ENCODE assay signal across 16 mouse cellular contexts in genomic region chr10:89764457-89765121, GRCm38 (mm10). TPM values are rescaled to one million over a fixed set of nuclear protein-coding genes. Genes with fewer than 3 reads are reported as not detected.
DNase-seq lines count a peak whose midpoint lies in the region; ATAC-seq and TF ChIP-seq lines count a peak whose summit lies in the region.
"Had no signal": no experiment of that assay in that cellular context is flagged by ENCODE, and none has a peak within 500 bp of the region (broad histone marks: within the 10 kb centered on the region; RNA-seq: fewer than 3 reads in every experiment).

No protein-coding gene starts in this region.

- ATAC-seq in heart, postnatal 0 days (ENCODE audit: insufficient read depth, low read depth) = peak; percentile 59; the same call in 1 of the 2 replicates
- ATAC-seq: lung, postnatal 0 days; midbrain, embryonic 15.5 days had no signal

- H3K9ac ChIP-seq in heart, postnatal 0 days (replicated peaks; ENCODE audit: low read depth, low read length) = no peak overlapping the region
- H3K9ac ChIP-seq: kidney, embryonic 15.5 days; limb, embryonic 12.5 days; midbrain, embryonic 15.5 days; neural tube, embryonic 13.5 days had no signal

- no peak for TF ChIP-seq EP300 in heart, postnatal 0 days (IDR thresholded peaks at IDR 0.05; ENCODE audit: low read depth)

- 58% methylated on average over 9 of the region's 9 CpGs for WGBS in heart, postnatal 0 days
- WGBS in macrophage (ENCODE audit: missing documents) = 55% methylated on average over 9 of the region's 9 CpGs

- no peak overlapping the region for H3K4me2 ChIP-seq in heart, postnatal 0 days (ENCODE audit: low read depth, low read length)
- H3K4me2 ChIP-seq: kidney, embryonic 15.5 days; limb, embryonic 12.5 days; midbrain, embryonic 15.5 days; neural tube, embryonic 13.5 days had no signal

- no peaks in the 10 kb centered on the region for H3K27me3 ChIP-seq in heart, postnatal 0 days (ENCODE audit: control insufficient read depth, insufficient read depth, low read length)
- no peaks in the 10 kb centered on the region for H3K27me3 ChIP-seq in C2C12 (ENCODE audit: control insufficient read depth, insufficient read depth, insufficient read length)
- H3K27me3 ChIP-seq: kidney, embryonic 15.5 days; limb, embryonic 12.5 days; midbrain, embryonic 15.5 days; neural tube, embryonic 13.5 days had no signal

- peaks cover 76% of the 10 kb centered on the region for H3K79me3 ChIP-seq in C2C12 (ENCODE audit: low read depth)

- intact Hi-C loops in heart, postnatal 36 days (cut with DNase I) = no loop called here
- intact Hi-C loops in left cerebral cortex, postnatal 25 days (cut with DNase I) = no loop called here

- H3K79me2 ChIP-seq in C2C12 (ENCODE audit: control insufficient read depth, insufficient read depth) (peaks cover 98% of the 10 kb centered on the region), macrophage (ENCODE audit: inconsistent target) (peaks cover 98% of the 10 kb centered on the region)

- no peak for TF ChIP-seq POLR2A in bone marrow macrophage, adult 2 months (IDR thresholded peaks at IDR 0.05; ENCODE audit: borderline replicate concordance, low read depth, low read length)

- no peak overlapping the region for H3K4me3 ChIP-seq in heart, postnatal 0 days (ENCODE audit: low read depth, low read length)
- no peak overlapping the region for H3K4me3 ChIP-seq in C2C12 (ENCODE audit: insufficient read depth, poor library complexity, severe bottlenecking)
- no peak overlapping the region for H3K4me3 ChIP-seq in bone marrow macrophage, adult 2 months (ENCODE audit: insufficient read depth, low read length)
- H3K4me3 ChIP-seq in macrophage (ENCODE audit: inconsistent target) = no peak overlapping the region
- H3K4me3 ChIP-seq: kidney, embryonic 15.5 days; limb, embryonic 12.5 days; midbrain, embryonic 15.5 days; neural tube, embryonic 13.5 days had no signal

- TF ChIP-seq CTCF in heart, postnatal 0 days (IDR thresholded peaks at IDR 0.05; ENCODE audit: low read depth) = no peak
- no peak for TF ChIP-seq CTCF in C2C12 (IDR thresholded peaks at IDR 0.05; ENCODE audit: control insufficient read depth, insufficient read depth, insufficient read length)
- no peak for TF ChIP-seq CTCF in bone marrow macrophage, adult 2 months (IDR thresholded peaks at IDR 0.05; ENCODE audit: low read depth, low read length)

- peak overlapping the region; percentile 74 for H3K27ac ChIP-seq in heart, postnatal 0 days (ENCODE audit: low read depth)
- H3K27ac ChIP-seq in bone marrow macrophage, adult 2 months (ENCODE audit: insufficient read depth, low read depth, low read length) = peak overlapping the region; percentile 83
- H3K27ac ChIP-seq in macrophage = peak overlapping the region; percentile 80
- H3K27ac ChIP-seq: kidney, embryonic 15.5 days; limb, embryonic 12.5 days; midbrain, embryonic 15.5 days; neural tube, embryonic 13.5 days had no signal

- H3K4me1 ChIP-seq in heart, postnatal 0 days (ENCODE audit: control insufficient read depth, insufficient read depth) = peaks cover 11% of the 10 kb centered on the region; the same call in 1 of the 2 replicates
- H3K4me1 ChIP-seq in bone marrow macrophage, adult 2 months (ENCODE audit: control insufficient read depth, insufficient read depth, low read length) = peaks cover 47% of the 10 kb centered on the region
- H3K4me1 ChIP-seq: limb, embryonic 12.5 days; midbrain, embryonic 15.5 days had no signal

- no peak overlapping the region for H3ac ChIP-seq in C2C12 (ENCODE audit: control insufficient read depth, insufficient read length, low read depth)

- no peaks in the 10 kb centered on the region for H3K36me3 ChIP-seq in heart, postnatal 0 days (replicated peaks; ENCODE audit: control insufficient read depth, insufficient read depth, low read length)
- peaks cover 5% of the 10 kb centered on the region for H3K36me3 ChIP-seq in C2C12 (ENCODE audit: control insufficient read depth, insufficient read depth)
- H3K36me3 ChIP-seq in macrophage (ENCODE audit: inconsistent target) = no peaks in the 10 kb centered on the region
- H3K36me3 ChIP-seq: kidney, embryonic 15.5 days; limb, embryonic 12.5 days; midbrain, embryonic 15.5 days; neural tube, embryonic 13.5 days had no signal

- no peaks in the 10 kb centered on the region for H3K9me3 ChIP-seq in heart, postnatal 0 days (replicated peaks; ENCODE audit: control insufficient read depth, low read length)
- H3K9me3 ChIP-seq: kidney, embryonic 15.5 days; limb, embryonic 12.5 days; midbrain, embryonic 15.5 days; neural tube, embryonic 13.5 days had no signal

- peak; percentile 43 for DNase-seq in heart, postnatal 0 days (ENCODE audit: low spot score)
- DNase-seq in heart, postnatal 36 days = no peak
- no peak for DNase-seq in cerebellum, adult 9-11 months
- DNase-seq in left cerebral cortex, postnatal 25 days (ENCODE audit: low spot score in 2 of 2) = no peak
- DNase-seq: adrenal gland, postnatal 36 days; cerebellum, adult 11-12 months; retina, postnatal 1 day; spleen, adult 18-20 months had no signal

TF ChIP-seq in C2C12, 6 proteins besides CTCF, POLR2A, EP300 and RAD21:
- TF ChIP-seq MYOD1 (IDR thresholded peaks at IDR 0.05; ENCODE audit: control insufficient read depth, insufficient read length, low read depth) (peak; percentile 91), CEBPB (IDR thresholded peaks at IDR 0.05; ENCODE audit: low read depth) (no peak), USF1 (IDR thresholded peaks at IDR 0.05; ENCODE audit: low read depth) (no peak)

RNA-seq across cellular contexts. Expression of gene Uhrf1bp1l, which starts 19.8 kb away (rescaled TPM):
- total RNA-seq in heart, postnatal 0 days (2014; rRNA removed; ENCODE audit: low replicate concordance) = 21.6 and 24.9 TPM in 2 replicates
- 11.2 and 13.7 TPM in 2 replicates for polyA plus RNA-seq in heart, postnatal 0 days (2015; fragmentation: Nextera tagmentation; extraction: Ambion mirVana)
- total RNA-seq in heart, postnatal 36 days (2021) = 10 to 100 TPM; 23.5 to 25.4 TPM
- polyA plus RNA-seq in C2C12 (2012; fragmentation: generic; extraction: Trizol) (28.6 TPM), macrophage (2018) (32.8 to 54.1 TPM (median 35.0 TPM) in 3 replicates)
- 25.3 and 28.5 TPM in 2 replicates for polyA plus RNA-seq in bone marrow macrophage, adult 2 months (2012; ENCODE audit: insufficient read depth, insufficient read length, missing spikeins)
- 100 to 1,000 TPM in 7 of 26 experiments, 10 to 100 TPM in 19; 29.9 to 164 (median 82.1) TPM for total RNA-seq in macrophage (2018; cell fraction: chromatin; rRNA removed)
- 10 to 100 TPM; 23.2 to 65.5 (median 36.6) TPM for total RNA-seq in macrophage (2018; cell fraction: cytosol; rRNA removed)
- total RNA-seq in macrophage (2018; cell fraction: nucleus; rRNA removed) = 100 to 1,000 TPM in 4 of 26 experiments, 10 to 100 TPM in 22; 27.7 to 135 (median 54.3) TPM
- total RNA-seq in left cerebral cortex, postnatal 25 days (2021) = 10 to 100 TPM; 87.6 to 92.0 TPM

RNA-seq across cellular contexts. Expression of gene Actr6, which starts 32.5 kb away (rescaled TPM):
- 3.4 and 4.5 TPM in 2 replicates for total RNA-seq in heart, postnatal 0 days (2014; rRNA removed; ENCODE audit: low replicate concordance)
- polyA plus RNA-seq in heart, postnatal 0 days (2015; fragmentation: Nextera tagmentation; extraction: Ambion mirVana) = 21.9 and 24.2 TPM in 2 replicates
- total RNA-seq in heart, postnatal 36 days (2021) = 10 to 100 TPM; 10.7 to 12.9 TPM
- polyA plus RNA-seq in C2C12 (2012; fragmentation: generic; extraction: Trizol) (4.2 TPM), macrophage (2018) (12.9 to 14.2 TPM (median 13.9 TPM) in 3 replicates)
- polyA plus RNA-seq in bone marrow macrophage, adult 2 months (2012; ENCODE audit: insufficient read depth, insufficient read length, missing spikeins) = 17.0 and 18.6 TPM in 2 replicates
- 10 to 100 TPM in 12 of 26 experiments, 1 to 10 TPM in 13, not detected in 1; 1.3 to 23.0 (median 8.7) TPM for total RNA-seq in macrophage (2018; cell fraction: chromatin; rRNA removed)
- 10 to 100 TPM in 17 of 26 experiments, 1 to 10 TPM in 9; 4.0 to 14.0 (median 10.9) TPM for total RNA-seq in macrophage (2018; cell fraction: cytosol; rRNA removed)
- total RNA-seq in macrophage (2018; cell fraction: nucleus; rRNA removed) = 10 to 100 TPM in 8 of 26 experiments, 1 to 10 TPM in 18; 2.4 to 17.3 (median 6.4) TPM
- total RNA-seq in left cerebral cortex, postnatal 25 days (2021) = 10 to 100 TPM; 18.5 to 25.2 TPM
